In genomic region chr1:182990092-182990762, GRCm38 (mm10) we compare ENCODE assay signal across 10 mouse cellular contexts. TPM values are rescaled to one million over a fixed set of nuclear protein-coding genes. Genes with fewer than 3 reads are reported as not detected.
DNase-seq lines count a peak whose midpoint lies in the region; ATAC-seq and TF ChIP-seq lines count a peak whose summit lies in the region.
"Had no signal": no experiment of that assay in that cellular context is flagged by ENCODE, and none has a peak within 500 bp of the region (broad histone marks: within the 10 kb centered on the region; RNA-seq: fewer than 3 reads in every experiment).

No protein-coding gene starts in this region.

- WGBS in forebrain, embryonic 16.5 days = 79% methylated on average over 14 of the region's 14 CpGs
- WGBS in forebrain, embryonic 10.5 days = 78% methylated on average over 14 of the region's 14 CpGs
- WGBS in kidney, postnatal 0 days = 80% methylated on average over 14 of the region's 14 CpGs
- WGBS in limb, embryonic 10.5 days = 80% methylated on average over 14 of the region's 14 CpGs

- H3K4me2 ChIP-seq in forebrain, embryonic 16.5 days (ENCODE audit: low read length) = no peak overlapping the region
- H3K4me2 ChIP-seq in kidney, postnatal 0 days (ENCODE audit: low read length) = no peak overlapping the region

- TF ChIP-seq CTCF in kidney, postnatal 0 days (IDR thresholded peaks at IDR 0.05; ENCODE audit: low read depth) = no peak

- 0 out of 2 replicates have a peak, but pooled peaks have one; percentile 27 for ATAC-seq in forebrain, embryonic 16.5 days
- 0 out of 2 replicates have a peak, but pooled peaks have one; percentile 36 for ATAC-seq in kidney, postnatal 0 days (replicated peaks; ENCODE audit: low FRiP score, low read depth)
- ATAC-seq in CD4-positive, CD25-positive, alpha-beta regulatory T cell, adult 4 months = peak; percentile 37

- H3K27ac ChIP-seq in forebrain, embryonic 16.5 days (ENCODE audit: low read length) = no peak overlapping the region
- no peak overlapping the region for H3K27ac ChIP-seq in forebrain, embryonic 10.5 days
- H3K27ac ChIP-seq in kidney, postnatal 0 days = no peak overlapping the region
- H3K27ac ChIP-seq in limb, embryonic 10.5 days = peak overlapping the region; percentile 5; the same call in 1 of the 2 replicates
- H3K27ac ChIP-seq: macrophage had no signal

- H3K9ac ChIP-seq in forebrain, embryonic 16.5 days (replicated peaks; ENCODE audit: low read depth, low read length) = no peak overlapping the region
- no peak overlapping the region for H3K9ac ChIP-seq in kidney, postnatal 0 days (ENCODE audit: low read depth, low read length)

- peaks cover 6% of the 10 kb centered on the region for H3K27me3 ChIP-seq in forebrain, embryonic 16.5 days (replicated peaks; ENCODE audit: control insufficient read depth, insufficient read depth, low read length)
- 0 out of 2 replicates have a peak, but pooled peaks cover 6% of the 10 kb centered on the region for H3K27me3 ChIP-seq in forebrain, embryonic 10.5 days (ENCODE audit: poor library complexity, severe bottlenecking)
- H3K27me3 ChIP-seq in kidney, postnatal 0 days (ENCODE audit: insufficient read depth, low read length) = no peaks in the 10 kb centered on the region
- no peaks in the 10 kb centered on the region for H3K27me3 ChIP-seq in limb, embryonic 10.5 days (ENCODE audit: low read depth, poor library complexity, severe bottlenecking)

- no peaks in the 10 kb centered on the region for H3K36me3 ChIP-seq in forebrain, embryonic 16.5 days (ENCODE audit: control insufficient read depth, insufficient read depth)
- H3K36me3 ChIP-seq in forebrain, embryonic 10.5 days (replicated peaks) = no peaks in the 10 kb centered on the region
- no peaks in the 10 kb centered on the region for H3K36me3 ChIP-seq in kidney, postnatal 0 days (ENCODE audit: insufficient read depth, low read length)
- no peaks in the 10 kb centered on the region for H3K36me3 ChIP-seq in limb, embryonic 10.5 days

- H3K4me1 ChIP-seq in forebrain, embryonic 16.5 days (replicated peaks; ENCODE audit: control insufficient read depth, insufficient read depth, low read length) = peaks cover 4% of the 10 kb centered on the region
- H3K4me1 ChIP-seq in forebrain, embryonic 10.5 days = no peaks in the 10 kb centered on the region
- H3K4me1 ChIP-seq in kidney, postnatal 0 days (replicated peaks; ENCODE audit: insufficient read depth, low read length) = no peaks in the 10 kb centered on the region
- peaks cover 4% of the 10 kb centered on the region; the same call in 1 of the 2 replicates for H3K4me1 ChIP-seq in limb, embryonic 10.5 days

- H3K9me3 ChIP-seq in forebrain, embryonic 16.5 days (ENCODE audit: control insufficient read depth, low read length) = no peaks in the 10 kb centered on the region
- H3K9me3 ChIP-seq in forebrain, embryonic 10.5 days = no peaks in the 10 kb centered on the region
- H3K9me3 ChIP-seq in kidney, postnatal 0 days (replicated peaks; ENCODE audit: low read length) = no peaks in the 10 kb centered on the region
- no peaks in the 10 kb centered on the region for H3K9me3 ChIP-seq in limb, embryonic 10.5 days (replicated peaks)

- DNase-seq in forebrain, embryonic 10.5 days (ENCODE audit: extremely low spot score, low spot score) = no peak
- DNase-seq in kidney, postnatal 0 days (ENCODE audit: low spot score) = no peak
- no peak for DNase-seq in kidney, postnatal 14 days
- no peak for DNase-seq in limb, embryonic 10.5 days (ENCODE audit: low spot score)
- DNase-seq in c-Kit-positive CD71-positive TER-119-positive erythroid progenitor cells, embryonic 14.5 days (ENCODE audit: low spot score) = no peak
- DNase-seq in lung, postnatal 14 days = no peak

- H3K4me3 ChIP-seq in forebrain, embryonic 16.5 days (replicated peaks; ENCODE audit: low read length) = no peak overlapping the region
- no peak overlapping the region for H3K4me3 ChIP-seq in forebrain, embryonic 10.5 days
- no peak overlapping the region for H3K4me3 ChIP-seq in kidney, postnatal 0 days (replicated peaks; ENCODE audit: low read depth, low read length)
- no peak overlapping the region for H3K4me3 ChIP-seq in limb, embryonic 10.5 days
- H3K4me3 ChIP-seq: myocyte had no signal

RNA-seq across cellular contexts. Expression of gene Tlr5, which starts 35.6 kb away (rescaled TPM):
- polyA plus RNA-seq in forebrain, embryonic 16.5 days (2015; fragmentation: Nextera tagmentation; extraction: Ambion mirVana) = 0.09 TPM in 1 of 2 replicates, not detected in the other
- polyA plus RNA-seq in forebrain, embryonic 10.5 days (2016; fragmentation: Nextera tagmentation; extraction: Ambion mirVana) = 0.32 and 0.45 TPM in 2 replicates
- 0.74 and 1.2 TPM in 2 replicates for polyA plus RNA-seq in kidney, postnatal 0 days (2015; fragmentation: Nextera tagmentation; extraction: Ambion mirVana)
- under 1 TPM in 1 of 2 experiments, not detected in 1; 0.34 TPM for polyA plus RNA-seq in CD4-positive, CD25-positive, alpha-beta regulatory T cell, adult 4 months (2017; shearing (Covaris generic))
- polyA plus RNA-seq in limb, embryonic 10.5 days (2016; fragmentation: Nextera tagmentation; extraction: Ambion mirVana) = 0.33 and 0.69 TPM in 2 replicates
- polyA plus RNA-seq: myocyte had no signal
